Mouse (Mus musculus): ENCODE measurements at regions not wholly inside any gene's neighbourhood (a gene's known extent, or its start where the extent isn't known, plus 50 kb on each side); places are given as distances from the start of the nearest gene placed in this dataset.

- TF ChIP-seq CTCF (IDR thresholded peaks at IDR 0.05) = no peak
- TF ChIP-seq POLR2A (IDR thresholded peaks at IDR 0.05; ENCODE audit: insufficient read depth, low read depth, low read length) = no peak
- no peak for TF ChIP-seq EP300 (IDR thresholded peaks at IDR 0.05; ENCODE audit: insufficient read depth, low read depth, low read length)
These were observed 419.8 kb upstream of the Id2 start for GRCm38 (mm10) chr12:25516738-25517137.
